Mouse (Mus musculus) spleen, adult 2 months (tissue): ENCODE results near the gene a. TPM values are rescaled to one million over a fixed set of nuclear protein-coding genes. Genes with fewer than 3 reads are reported as not detected.

Source experiments
- DNase-seq, 2 experiments: peaks; one replicate each; pipeline versions ENCODE4 v3.0.0 to v3.0.0-alpha.2; 2012 to 2021; ENCODE audit warnings: low spot score in 2 of 2, low read depth in 1 of 2
- H3K27ac ChIP-seq: fragments of 200-500 bp; 2 replicates; pipeline ENCODE4 v1.5.1; 2012; ENCODE audit warnings: low read length, inconsistent platforms; ENCODE audit not compliant: insufficient read depth
- H3K27me3 ChIP-seq: fragments of 200-500 bp; 2 replicates; pipeline ENCODE4 v1.6.1; 2012; ENCODE audit warnings: mild to moderate bottlenecking, moderate library complexity, low read length, inconsistent platforms; ENCODE audit not compliant: control insufficient read depth, insufficient read depth
- H3K36me3 ChIP-seq: fragments of 200-500 bp; 2 replicates; pipeline ENCODE4 v1.6.1; 2012; ENCODE audit warnings: mild to moderate bottlenecking, low read length, inconsistent platforms; ENCODE audit not compliant: control insufficient read depth, insufficient read depth
- H3K4me1 ChIP-seq: fragments of 200-500 bp; 2 replicates; pipeline ENCODE4 v1.6.1; 2011; ENCODE audit warnings: inconsistent platforms; ENCODE audit not compliant: control insufficient read depth, insufficient read depth, insufficient read length
- H3K4me3 ChIP-seq: fragments of 200-500 bp; 2 replicates; pipeline ENCODE4 v1.5.1; 2011; ENCODE audit warnings: mild to moderate bottlenecking, inconsistent platforms; ENCODE audit not compliant: insufficient read depth, insufficient read length; ENCODE audit errors: extremely low read depth
- CTCF ChIP-seq: fragments of 200-500 bp; IDR thresholded peaks from 2 replicates; pipeline ENCODE4 v1.5.1; 2011; ENCODE audit warnings: mild to moderate bottlenecking, inconsistent platforms; ENCODE audit not compliant: insufficient read depth, insufficient read length, insufficient replicate concordance; ENCODE audit errors: extremely low read depth
- POLR2A ChIP-seq: fragments of 200-500 bp; IDR thresholded peaks from 2 replicates; pipeline ENCODE4 v1.6.1; 2011; ENCODE audit warnings: low read depth, low read length, inconsistent platforms
- WGBS: fragments of 180-500 bp; shearing (Covaris S2); methylation state at CpG from one replicate; pipeline ENCODE4 v1.1.7; 2018; 5-methylcytosine and 5-hydroxymethylcytosine counted together
- polyA plus RNA-seq: library from polyadenylated mRNA; depleted of rRNA; stranded (reverse); fragments of >200 nt; gene quantifications from 2 replicates; pipeline ENCODE4 v1.2.3, GENCODE M21; 2012

The a gene
- polyA plus RNA-seq, 1 experiment: not detected

GRCm38 (mm10) chr2:154943101-154943500 is 151.9 kb downstream of the a start:
- no peak overlapping the region for H3K27ac ChIP-seq
- no peak overlapping the region for H3K4me3 ChIP-seq
- no peaks in the 10 kb centered on the region for H3K27me3 ChIP-seq
- peak; percentile 4 to 58 for DNase-seq
- H3K4me1 ChIP-seq: no peaks in the 10 kb centered on the region
- TF ChIP-seq CTCF: peak; percentile 84
- no peak for TF ChIP-seq POLR2A
- 24% methylated on average over 11 of the region's 11 CpGs for WGBS
- no peaks in the 10 kb centered on the region for H3K36me3 ChIP-seq

- no peaks in the 10 kb centered on the region for H3K36me3 ChIP-seq
- no peaks in the 10 kb centered on the region for H3K27me3 ChIP-seq
- H3K27ac ChIP-seq: no peak overlapping the region
- TF ChIP-seq CTCF (no peak), POLR2A (no peak)
- no peak for DNase-seq
- no peaks in the 10 kb centered on the region for H3K4me1 ChIP-seq
- 91% methylated on average over 3 of the region's 3 CpGs for WGBS
- H3K4me3 ChIP-seq: no peak overlapping the region
Observed at GRCm38 (mm10) chr2:154946921-154947320, 155.7 kb downstream of the a start.

GRCm38 (mm10) chr2:154949352-154949751 is 158.2 kb downstream of the a start:
- Histone ChIP-seq H3K4me3 (no peak overlapping the region), H3K36me3 (no peaks in the 10 kb centered on the region), H3K4me1 (no peaks in the 10 kb centered on the region), H3K27me3 (no peaks in the 10 kb centered on the region), H3K27ac (no peak overlapping the region)
- 70% methylated on average over 7 of the region's 7 CpGs for WGBS
- TF ChIP-seq POLR2A: no peak
- no peak for TF ChIP-seq CTCF
- no peak for DNase-seq

GRCm38 (mm10) chr2:154949877-154950276 is 158.7 kb downstream of the a start:
- H3K36me3 ChIP-seq: no peaks in the 10 kb centered on the region
- no peak overlapping the region for H3K4me3 ChIP-seq
- no peak for TF ChIP-seq CTCF
- no peak for TF ChIP-seq POLR2A
- H3K4me1 ChIP-seq: no peaks in the 10 kb centered on the region
- DNase-seq: no peak
- 85% methylated on average over 9 of the region's 9 CpGs for WGBS
- no peaks in the 10 kb centered on the region; the same call in 1 of the 2 replicates for H3K27me3 ChIP-seq
- H3K27ac ChIP-seq: no peak overlapping the region

GRCm38 (mm10) chr2:154950601-154951000 is 159.4 kb downstream of the a start:
- no peak for DNase-seq
- TF ChIP-seq POLR2A (no peak), CTCF (no peak)
- H3K27ac ChIP-seq: no peak overlapping the region
- no peaks in the 10 kb centered on the region; the same call in 1 of the 2 replicates for H3K27me3 ChIP-seq
- H3K4me3 ChIP-seq: no peak overlapping the region
- no peaks in the 10 kb centered on the region for H3K36me3 ChIP-seq
- WGBS: 48% methylated on average over 5 of the region's 5 CpGs
- no peaks in the 10 kb centered on the region for H3K4me1 ChIP-seq

- no peak for DNase-seq
- Histone ChIP-seq H3K4me1 (no peaks in the 10 kb centered on the region), H3K36me3 (no peaks in the 10 kb centered on the region), H3K4me3 (no peak overlapping the region), H3K27ac (no peak overlapping the region), H3K27me3 (no peaks in the 10 kb centered on the region; the same call in 1 of the 2 replicates)
- 93% methylated on average over 5 of the region's 5 CpGs for WGBS
- TF ChIP-seq CTCF (no peak), POLR2A (no peak)
Observed at GRCm38 (mm10) chr2:154959486-154959885, 168.3 kb downstream of the a start.

- no peaks in the 10 kb centered on the region for H3K27me3 ChIP-seq
- WGBS: 90% methylated on average over 3 of the region's 3 CpGs
- H3K36me3 ChIP-seq: no peaks in the 10 kb centered on the region
- no peak overlapping the region for H3K4me3 ChIP-seq
- no peak overlapping the region for H3K27ac ChIP-seq
- H3K4me1 ChIP-seq: no peaks in the 10 kb centered on the region
- TF ChIP-seq CTCF (no peak), POLR2A (no peak)
- no peak for DNase-seq
Observed at GRCm38 (mm10) chr2:154959909-154960308, 168.7 kb downstream of the a start.
